Mouse (Mus musculus) MEL (cell line): ENCODE data around the gene Armc7. TPM values are rescaled to one million over a fixed set of nuclear protein-coding genes. Genes with fewer than 3 reads are reported as not detected.

Experiments
- DNase-seq: peaks from one replicate; pipeline ENCODE4 v3.0.0; 2011; ENCODE audit warnings: low read depth, low spot score
- H3K27ac ChIP-seq: 2 replicates; pipeline ENCODE4 v1.5.1; 2012; ENCODE audit warnings: low read depth, mild to moderate bottlenecking, control low read depth, low read length, moderate library complexity; ENCODE audit not compliant: control insufficient read depth
- H3K27me3 ChIP-seq, 2 experiments: fragments of 150-350 bp in 1 of 2; sonication (generic) in 1 of 2; 2 replicates each; pipeline ENCODE4 v1.6.1; 2012; ENCODE audit warnings: low read length in 2 of 2, mild to moderate bottlenecking in 2 of 2, improper control_type of control experiment in 1 of 2, moderate library complexity in 1 of 2; ENCODE audit not compliant: insufficient read depth in 2 of 2, control insufficient read depth in 1 of 2
- H3K36me3 ChIP-seq, 2 experiments: 2 replicates each; pipeline ENCODE4 v1.6.1; 2012 to 2014; ENCODE audit warnings: low read length in 2 of 2, improper control_type of control experiment in 1 of 2, inconsistent platforms in 1 of 2, mild to moderate bottlenecking in 1 of 2; ENCODE audit not compliant: insufficient read depth in 2 of 2, control insufficient read depth in 1 of 2
- H3K4me1 ChIP-seq, 2 experiments: fragments of 150-350 bp in 1 of 2; sonication (generic) in 1 of 2; 2 replicates each; pipeline ENCODE4 v1.6.1; 2012; ENCODE audit warnings: low read length in 2 of 2, improper control_type of control experiment in 1 of 2, mild to moderate bottlenecking in 1 of 2; ENCODE audit not compliant: insufficient read depth in 2 of 2, control insufficient read depth in 1 of 2
- H3K4me3 ChIP-seq, 2 experiments: fragments of 150-350 bp in 1 of 2; sonication (generic) in 1 of 2; 2 replicates each; pipeline ENCODE4 v1.5.1; 2012; ENCODE audit warnings: low read depth in 2 of 2, low read length in 2 of 2, mild to moderate bottlenecking in 2 of 2, moderate library complexity in 2 of 2, control low read depth in 1 of 2, improper control_type of control experiment in 1 of 2; ENCODE audit not compliant: control insufficient read depth in 1 of 2, insufficient read depth in 1 of 2
- H3K79me2 ChIP-seq: 2 replicates; pipeline ENCODE4 v1.6.1; 2012; ENCODE audit warnings: mild to moderate bottlenecking, low read length, moderate library complexity; ENCODE audit not compliant: control insufficient read depth, poor library complexity, insufficient read depth
- H3K9ac ChIP-seq: 2 replicates; pipeline ENCODE4 v1.6.1; 2012; ENCODE audit warnings: low read depth, mild to moderate bottlenecking, control low read depth, low read length, moderate library complexity; ENCODE audit not compliant: control insufficient read depth, poor library complexity, severe bottlenecking
- H3K9me3 ChIP-seq: fragments of 150-350 bp; sonication (generic); replicated peaks from 2 replicates; pipeline ENCODE4 v1.6.1; 2012; ENCODE audit warnings: mild to moderate bottlenecking, low read length, improper control_type of control experiment, moderate library complexity; ENCODE audit not compliant: insufficient read depth
- CHD1 ChIP-seq: IDR thresholded peaks from 2 replicates; pipeline ENCODE4 v1.6.1; 2012; ENCODE audit warnings: low read depth, mild to moderate bottlenecking, inconsistent platforms, low read length, improper control_type of control experiment
- CHD2 ChIP-seq: IDR thresholded peaks from 2 replicates; pipeline ENCODE4 v1.6.1; 2011; ENCODE audit warnings: low read length, improper control_type of control experiment
- CTCF ChIP-seq, 3 experiments: IDR thresholded peaks in 2 of 3; conservative IDR thresholded peaks in 1 of 3; 2 replicates each; pipeline ENCODE4 v1.5.1; 2011 to 2012; ENCODE audit warnings: low read length in 3 of 3, low read depth in 2 of 3, mild to moderate bottlenecking in 2 of 3, improper control_type of control experiment in 1 of 3, inconsistent platforms in 1 of 3, mixed read lengths in 1 of 3, moderate library complexity in 1 of 3; ENCODE audit not compliant: control insufficient read depth in 1 of 3, insufficient read depth in 1 of 3, poor library complexity in 1 of 3, severe bottlenecking in 1 of 3
- ELF1 ChIP-seq: IDR thresholded peaks from 2 replicates; pipeline ENCODE4 v1.6.1; 2014; ENCODE audit warnings: low read depth, mild to moderate bottlenecking, inconsistent platforms, low read length, improper control_type of control experiment, moderate library complexity
- EP300 ChIP-seq, 2 experiments: IDR thresholded peaks; 2 replicates each; pipeline ENCODE4 v1.6.1; 2011; ENCODE audit warnings: improper control_type of control experiment in 2 of 2, low read length in 2 of 2, low read depth in 1 of 2, mild to moderate bottlenecking in 1 of 2
- ETS1 ChIP-seq: IDR thresholded peaks from 2 replicates; pipeline ENCODE4 v1.6.1; 2012; ENCODE audit warnings: low read depth, mild to moderate bottlenecking, inconsistent platforms, low read length, improper control_type of control experiment, moderate library complexity
- GATA1 ChIP-seq: IDR thresholded peaks from 2 replicates; pipeline ENCODE4 v1.6.1; 2011; ENCODE audit warnings: low read depth, low read length, improper control_type of control experiment
- MAX ChIP-seq: IDR thresholded peaks from 2 replicates; pipeline ENCODE4 v1.6.1; 2011; ENCODE audit warnings: low read length, improper control_type of control experiment
- MYB ChIP-seq: IDR thresholded peaks from 2 replicates; pipeline ENCODE4 v1.6.1; 2011; ENCODE audit warnings: mild to moderate bottlenecking, low read depth, low read length, improper control_type of control experiment
- MYC ChIP-seq: IDR thresholded peaks from 2 replicates; pipeline ENCODE4 v1.6.1; 2011; ENCODE audit warnings: low read depth, mild to moderate bottlenecking, low read length, improper control_type of control experiment, moderate library complexity
- NELFE ChIP-seq: IDR thresholded peaks from 2 replicates; pipeline ENCODE4 v1.6.1; 2011; ENCODE audit warnings: low read depth, low read length, improper control_type of control experiment
- POLR2A ChIP-seq, 2 experiments: IDR thresholded peaks; 2 replicates each; pipeline ENCODE4 v1.6.1; 2011 to 2012; ENCODE audit warnings: low read length in 2 of 2, mild to moderate bottlenecking in 2 of 2, control low read depth in 1 of 2, improper control_type of control experiment in 1 of 2, low read depth in 1 of 2, moderate library complexity in 1 of 2; ENCODE audit not compliant: control insufficient read depth in 1 of 2, insufficient read depth in 1 of 2, poor library complexity in 1 of 2
- POLR2AphosphoS5 ChIP-seq: IDR thresholded peaks from 2 replicates; pipeline ENCODE4 v1.6.1; 2012; ENCODE audit warnings: low read depth, borderline replicate concordance, mild to moderate bottlenecking, inconsistent platforms, low read length, moderate library complexity, mixed read lengths
- RAD21 ChIP-seq: IDR thresholded peaks from 2 replicates; pipeline ENCODE4 v1.6.1; 2011; ENCODE audit warnings: mild to moderate bottlenecking, low read depth, low read length, improper control_type of control experiment
- RCOR1 ChIP-seq: IDR thresholded peaks from 2 replicates; pipeline ENCODE4 v1.6.1; 2012; ENCODE audit warnings: low read depth, mild to moderate bottlenecking, inconsistent platforms, low read length, improper control_type of control experiment
- SMC3 ChIP-seq: IDR thresholded peaks from 2 replicates; pipeline ENCODE4 v1.6.1; 2011; ENCODE audit warnings: low read depth, low read length, improper control_type of control experiment
- TAL1 ChIP-seq: IDR thresholded peaks from 2 replicates; pipeline ENCODE4 v1.6.1; 2012; ENCODE audit warnings: mild to moderate bottlenecking, inconsistent platforms, low read length, moderate library complexity, mixed read lengths
- TBP ChIP-seq: IDR thresholded peaks from 2 replicates; pipeline ENCODE4 v1.8.0; 2011; ENCODE audit warnings: low read depth, low read length, improper control_type of control experiment
- USF2 ChIP-seq, 2 experiments: IDR thresholded peaks; 2 replicates each; pipeline ENCODE4 v1.6.1; 2011 to 2012; ENCODE audit warnings: improper control_type of control experiment in 2 of 2, low read length in 2 of 2, borderline replicate concordance in 1 of 2, inconsistent platforms in 1 of 2, low read depth in 1 of 2, mild to moderate bottlenecking in 1 of 2; ENCODE audit not compliant: insufficient read depth in 1 of 2
- ZKSCAN1 ChIP-seq: IDR thresholded peaks from 2 replicates; pipeline ENCODE4 v1.6.1; 2012; ENCODE audit warnings: low read depth, mild to moderate bottlenecking, inconsistent platforms, low read length, improper control_type of control experiment, moderate library complexity
- polyA plus RNA-seq, 2 experiments: library from polyadenylated mRNA; stranded (reverse) in 1 of 2; unstranded in 1 of 2; fragments of >175 nt in 1 of 2; fragments of >200 nt in 1 of 2; gene quantifications; 2 replicates each; pipeline versions ENCODE4 v1.2.1 to v1.2.4; 2012; ENCODE audit warnings: low replicate concordance in 2 of 2, low read depth in 1 of 2; ENCODE audit not compliant: insufficient read length in 2 of 2, insufficient read depth in 1 of 2, missing spikeins in 1 of 2
- total RNA-seq: library from RNA; depleted of rRNA; stranded (reverse); fragments of 300-350 nt; gene quantifications from 2 replicates; pipeline ENCODE4 v1.2.3, GENCODE M21; 2012

The Armc7 gene
- total and polyA plus RNA-seq, 3 experiments: 9.1 to 13.1 TPM; not detected in 1

- TF ChIP-seq MYB: no peak
- no peak for TF ChIP-seq MYC
- TF ChIP-seq TAL1: no peak
- TF ChIP-seq NELFE: no peak
- no peak for TF ChIP-seq RAD21
- no peak for TF ChIP-seq GATA1
- no peak for TF ChIP-seq ZKSCAN1
- Histone ChIP-seq H3K4me1 (peaks cover 0 to 12% of the 10 kb centered on the region in 2 experiments; a peak in 2 of 4 replicates), H3K9ac (peak overlapping the region; percentile 14; the same call in 1 of the 2 replicates), H3K27me3 (no peaks in the 10 kb centered on the region), H3K36me3 (peaks cover 0 to 3% of the 10 kb centered on the region in 2 experiments; a peak in 1 of 4 replicates), H3K9me3 (no peaks in the 10 kb centered on the region), H3K4me3 (no peak overlapping the region), H3K27ac (no peak overlapping the region), H3K79me2 (no peaks in the 10 kb centered on the region)
- DNase-seq: no peak
These were observed 18.1 kb upstream of the Armc7 start for GRCm38 (mm10) chr11:115457405-115457804.

DNA sequence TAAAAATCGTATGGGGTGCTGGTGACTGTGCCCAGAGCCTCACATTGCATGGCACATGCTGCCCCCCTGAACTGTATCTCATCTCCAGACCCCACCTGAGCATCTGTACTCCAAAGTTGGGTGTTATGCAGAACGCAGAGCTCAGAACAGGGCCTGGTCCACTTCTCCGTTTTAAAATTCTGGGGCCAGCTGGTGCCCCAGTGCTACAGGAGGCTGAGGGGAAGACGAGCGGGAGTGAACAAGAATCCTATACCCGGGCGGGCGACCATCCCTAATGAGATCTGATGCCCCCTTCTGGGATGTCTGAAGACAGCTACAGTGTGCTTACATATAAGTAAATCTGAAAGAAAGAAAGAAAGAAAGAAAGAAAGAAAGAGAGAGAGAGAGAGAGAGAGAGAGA lies 14.5 kb upstream of the Armc7 start:
- Histone ChIP-seq H3K27ac (no peak overlapping the region), H3K4me1 (peaks cover 0 to 8% of the 10 kb centered on the region in 2 experiments; a peak in 2 of 4 replicates), H3K36me3 (peaks cover 0 to 3% of the 10 kb centered on the region in 2 experiments; a peak in 1 of 4 replicates), H3K9me3 (no peaks in the 10 kb centered on the region), H3K27me3 (peaks cover 0 to 9% of the 10 kb centered on the region in 2 experiments; a peak in 2 of 4 replicates), H3K9ac (no peak overlapping the region), H3K79me2 (no peaks in the 10 kb centered on the region), H3K4me3 (no peak overlapping the region)
- DNase-seq: no peak
- TF ChIP-seq TBP (no peak), EP300 (IDR thresholded peaks at IDR 0.05; ENCODE audit: low read depth in 1 of 2, low read length in 2 of 2) (no peak), POLR2A (IDR thresholded peaks at IDR 0.05; ENCODE audit: control insufficient read depth in 1 of 2, insufficient read depth in 1 of 2, low read depth in 1 of 2, low read length in 2 of 2, poor library complexity in 1 of 2) (no peak), ELF1 (no peak), MYB (no peak), CTCF (IDR thresholded peaks at IDR 0.05 in 2 of 3, conservative IDR thresholded peaks at IDR 0.05 in 1 of 3; ENCODE audit: control insufficient read depth in 1 of 3, insufficient read depth in 1 of 3, low read depth in 2 of 3, low read length in 3 of 3, poor library complexity in 1 of 3, severe bottlenecking in 1 of 3) (no peak), ETS1 (no peak), MAX (no peak), GATA1 (no peak), MYC (no peak), ZKSCAN1 (no peak), USF2 (IDR thresholded peaks at IDR 0.05; ENCODE audit: borderline replicate concordance in 1 of 2, insufficient read depth in 1 of 2, low read depth in 1 of 2, low read length in 2 of 2) (no peak), RCOR1 (no peak), CHD2 (no peak), POLR2AphosphoS5 (no peak), SMC3 (no peak), CHD1 (no peak)
